Mouse (Mus musculus) large intestine, adult 2 months (tissue): ENCODE results near the gene Arhgap15. TPM values are rescaled to one million over a fixed set of nuclear protein-coding genes. Genes with fewer than 3 reads are reported as not detected.

Experiments
- DNase-seq: peaks from one replicate; pipeline ENCODE4 v3.0.0-alpha.2; 2012; ENCODE audit warnings: low read depth, low spot score
- WGBS: fragments of 180-500 bp; shearing (Covaris S2); methylation state at CpG from one replicate; pipeline ENCODE4 v1.1.7; 2018; 5-methylcytosine and 5-hydroxymethylcytosine counted together
- polyA plus RNA-seq: library from polyadenylated mRNA; depleted of rRNA; stranded (reverse); fragments of >200 nt; gene quantifications from 2 replicates; pipeline ENCODE4 v1.2.3, GENCODE M21; 2012

Arhgap15 gene
- polyA plus RNA-seq, 1 experiment, result 0.76 TPM

- WGBS, result 58% methylated on average over 7 of the region's 7 CpGs
- DNase-seq, result no peak
Measured at GRCm38 (mm10) chr2:44146124-44146981, 397.7 kb downstream of the Arhgap15 start.

DNA sequence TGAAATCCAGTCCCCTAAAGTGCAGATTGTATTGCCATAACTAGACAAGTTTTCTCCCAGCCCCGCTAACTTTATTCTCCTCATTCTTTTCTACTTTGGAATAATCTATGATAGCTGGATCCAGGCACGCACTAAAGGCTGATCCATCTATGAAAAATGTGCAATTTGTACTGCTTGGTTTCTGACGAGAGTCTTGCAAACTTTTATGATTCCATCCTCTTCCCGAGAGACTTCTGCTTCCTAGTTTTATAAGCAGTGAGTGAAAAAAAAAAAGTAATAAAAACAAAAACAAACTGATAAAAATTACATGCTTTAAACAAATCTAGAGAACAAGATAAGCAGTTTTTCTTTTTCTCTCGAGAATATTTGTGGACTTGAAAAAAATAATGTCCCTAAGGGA is 398.9 kb downstream of the Arhgap15 start:
- DNase-seq, result no peak
- 33% methylated on average over 5 of the region's 5 CpGs for WGBS

- 50% methylated on average over 7 of the region's 7 CpGs for WGBS
- no peak for DNase-seq
Measured at GRCm38 (mm10) chr2:44147971-44148370, 399.3 kb downstream of the Arhgap15 start.

DNA sequence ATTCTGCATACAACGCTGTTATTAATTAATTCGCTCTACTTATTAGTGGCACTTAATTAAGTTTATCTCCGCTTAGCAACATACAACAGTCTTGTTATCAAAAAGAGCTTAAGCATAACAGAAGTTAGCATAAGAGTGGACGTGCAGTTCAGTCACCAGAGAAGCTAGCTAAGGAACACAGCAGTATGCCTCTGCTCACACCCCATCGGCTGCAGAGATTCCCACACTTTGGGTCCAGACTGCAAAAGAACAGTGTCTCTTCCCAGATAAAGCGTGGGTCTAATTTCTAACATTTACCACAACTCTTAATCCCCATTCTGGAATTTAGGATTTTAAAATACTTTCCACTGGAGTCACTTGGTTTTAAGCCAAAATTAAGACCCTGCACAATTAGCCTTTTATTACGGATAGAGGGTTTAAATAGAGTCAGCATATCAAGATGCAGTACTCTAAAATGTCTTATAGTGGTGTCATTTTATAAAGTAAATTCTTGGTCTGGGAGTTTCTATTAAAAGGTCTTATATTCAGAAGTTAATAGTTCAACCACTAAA is 400.0 kb downstream of the Arhgap15 start:
- WGBS, result 68% methylated on average over 7 of the region's 7 CpGs
- no peak for DNase-seq

DNA sequence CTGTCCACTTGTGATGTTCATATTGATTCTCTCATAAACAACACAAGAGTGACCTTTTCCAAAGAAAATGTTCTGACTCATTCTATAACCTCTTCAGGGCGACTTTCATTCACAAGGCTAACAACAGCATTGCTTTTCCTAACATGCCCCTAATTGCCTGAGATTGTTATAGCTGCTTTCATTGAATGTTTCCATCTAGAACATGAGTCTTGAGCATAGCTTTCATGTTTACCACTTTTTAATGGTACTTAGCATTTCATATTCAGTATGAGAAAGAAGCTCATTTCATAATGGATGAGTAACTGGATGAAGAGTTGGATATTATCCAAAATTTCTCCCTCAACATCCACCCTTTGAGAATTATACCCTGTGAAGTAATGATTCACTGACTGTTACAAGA is 403.7 kb downstream of the Arhgap15 start:
- 48% methylated on average over 1 of the region's 1 CpGs for WGBS
- no peak for DNase-seq

- DNase-seq, result no peak
- 72% methylated on average over 4 of the region's 4 CpGs for WGBS
Measured at GRCm38 (mm10) chr2:44160358-44160757, 411.7 kb downstream of the Arhgap15 start.

- WGBS, result 30% methylated on average over 3 of the region's 3 CpGs
- no peak for DNase-seq
Measured at GRCm38 (mm10) chr2:44165789-44166188, 417.2 kb downstream of the Arhgap15 start.

DNA sequence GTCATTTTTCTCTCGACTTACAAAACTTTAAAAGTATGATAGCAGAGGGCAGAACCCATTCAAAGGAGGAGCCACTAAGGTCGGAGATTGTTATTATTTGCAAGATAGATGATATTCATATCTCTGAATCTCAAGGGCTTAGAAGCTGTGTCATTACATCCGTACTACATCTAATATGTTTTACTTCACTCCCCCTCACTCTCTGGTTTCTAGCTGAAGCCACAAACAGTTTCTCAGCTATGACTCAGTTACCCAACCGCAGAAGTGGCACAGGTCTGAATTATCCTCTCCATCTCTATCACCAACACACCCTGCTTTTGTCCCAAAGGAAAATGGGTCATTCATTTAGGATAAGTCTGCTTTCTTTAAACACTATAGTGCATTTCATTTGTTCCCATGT is 418.1 kb downstream of the Arhgap15 start:
- no peak for DNase-seq
- 86% methylated on average over 4 of the region's 4 CpGs for WGBS

DNA sequence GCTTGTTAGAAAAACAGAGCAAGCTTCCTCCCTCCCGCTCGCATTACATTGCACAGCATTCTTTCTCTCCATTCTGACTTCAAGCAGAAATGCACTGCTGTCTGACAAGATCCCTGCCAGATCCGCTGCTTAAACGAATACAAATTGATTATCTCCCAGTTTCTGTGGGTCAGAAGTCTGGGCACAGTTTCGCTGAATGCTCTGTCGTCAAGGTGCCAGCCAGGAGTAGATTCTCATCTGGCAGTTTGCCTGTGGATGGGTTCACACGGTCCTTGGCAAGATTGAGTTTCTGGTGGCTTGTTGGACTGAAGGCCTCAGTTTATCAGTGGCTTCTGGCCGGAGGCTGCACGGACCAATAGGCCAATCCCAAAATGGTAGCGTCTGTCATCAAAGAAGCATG is 435.9 kb downstream of the Arhgap15 start:
- 80% methylated on average over 10 of the region's 10 CpGs for WGBS
- no peak for DNase-seq

GRCm38 (mm10) chr2:44190749-44191148 is 442.1 kb downstream of the Arhgap15 start:
- 86% methylated on average over 9 of the region's 9 CpGs for WGBS
- no peak for DNase-seq

GRCm38 (mm10) chr2:44192058-44192457 is 443.4 kb downstream of the Arhgap15 start:
- no peak for DNase-seq
- WGBS, result 73% methylated on average over 3 of the region's 3 CpGs

GRCm38 (mm10) chr2:44215506-44215905 is 466.9 kb downstream of the Arhgap15 start:
- no peak for DNase-seq
- WGBS, result 90% methylated on average over 7 of the region's 7 CpGs

GRCm38 (mm10) chr2:44217811-44218210 is 469.2 kb downstream of the Arhgap15 start:
- WGBS, result 87% methylated on average over 6 of the region's 6 CpGs
- DNase-seq, result no peak

- 48% methylated on average over 8 of the region's 8 CpGs for WGBS
- DNase-seq, result no peak
Measured at GRCm38 (mm10) chr2:44218317-44218716, 469.7 kb downstream of the Arhgap15 start.

- 51% methylated on average over 2 of the region's 2 CpGs for WGBS
- DNase-seq, result no peak
Measured at GRCm38 (mm10) chr2:44221686-44222085, 473.1 kb downstream of the Arhgap15 start.

- 18% methylated on average over 6 of the region's 6 CpGs for WGBS
- DNase-seq, result no peak
Measured at GRCm38 (mm10) chr2:44222176-44222753, 473.6 kb downstream of the Arhgap15 start.

- DNase-seq, result no peak
- 78% methylated on average over 1 of the region's 1 CpGs for WGBS
Measured at GRCm38 (mm10) chr2:44234856-44235255, 486.2 kb downstream of the Arhgap15 start.

DNA sequence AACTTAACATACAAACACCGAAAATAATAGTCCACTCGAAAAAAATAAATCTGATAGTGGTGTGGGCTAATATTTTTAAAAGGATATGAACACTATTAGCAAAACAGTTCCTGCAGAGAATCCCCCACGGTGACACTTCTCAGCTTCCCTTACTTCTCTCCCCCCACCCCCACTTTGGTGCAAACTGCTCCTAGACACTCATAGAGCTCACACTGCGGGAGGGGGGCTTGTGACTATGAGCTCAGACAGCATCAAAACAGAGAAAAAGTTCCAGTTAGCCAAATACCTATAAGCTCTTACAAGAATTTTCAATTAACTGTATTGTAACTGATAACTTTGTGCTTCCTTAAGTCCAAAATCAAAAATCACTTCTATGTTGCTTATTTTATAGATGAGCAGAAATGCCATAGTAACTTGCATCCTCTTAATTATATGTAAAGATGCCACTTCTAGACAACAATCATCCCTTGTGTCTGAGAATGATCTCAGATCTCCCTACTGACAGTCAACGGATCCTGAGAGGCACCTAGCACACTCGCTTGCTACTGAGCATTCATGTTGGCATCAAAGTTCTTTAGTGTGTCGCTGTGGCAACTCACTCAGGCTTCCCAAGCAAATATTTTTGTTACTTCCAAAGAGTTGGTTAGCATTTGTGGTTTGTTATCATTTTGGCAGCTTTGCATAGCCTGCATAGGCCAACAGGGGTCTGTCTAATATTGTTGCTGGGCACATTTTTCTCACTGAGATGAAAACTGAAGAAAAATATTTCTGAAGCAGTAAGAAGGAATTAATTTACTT is 493.2 kb downstream of the Arhgap15 start:
- no peak for DNase-seq
- 83% methylated on average over 7 of the region's 7 CpGs for WGBS

DNA sequence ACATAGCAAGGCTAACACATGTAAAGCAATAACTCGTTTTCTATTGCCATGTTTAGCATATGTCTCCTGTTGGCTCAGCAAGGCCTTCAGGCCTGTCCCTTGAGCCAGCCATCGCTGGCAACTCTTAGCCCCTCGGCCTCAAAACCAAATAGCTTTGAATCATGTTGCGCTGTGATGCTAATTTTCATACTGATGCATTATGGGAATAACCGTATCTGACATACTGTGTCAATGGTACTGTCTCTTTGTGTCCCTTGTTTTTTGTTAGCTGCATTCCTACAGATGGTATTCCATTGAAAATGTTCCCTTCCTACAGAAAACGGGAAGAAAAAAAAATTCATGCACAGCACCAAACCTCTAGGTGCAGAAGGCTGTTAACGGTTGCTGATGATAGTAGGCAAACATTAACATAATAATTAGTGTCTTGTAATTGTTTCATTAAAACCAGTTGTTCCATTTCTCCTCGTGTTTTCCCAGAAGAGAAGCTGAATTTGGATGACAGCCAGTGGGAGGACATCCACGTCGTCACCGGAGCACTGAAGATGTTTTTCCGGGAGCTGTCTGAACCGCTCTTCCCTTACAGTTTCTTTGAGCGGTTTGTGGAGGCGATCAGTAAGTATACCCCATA is 494.1 kb downstream of the Arhgap15 start:
- no peak for DNase-seq
- WGBS, result 81% methylated on average over 15 of the region's 15 CpGs

- DNase-seq, result no peak
- WGBS, result 75% methylated on average over 4 of the region's 4 CpGs
Measured at GRCm38 (mm10) chr2:44255343-44255742, 506.7 kb downstream of the Arhgap15 start.
